Mouse (Mus musculus): ENCODE data around the gene Olfr435. TPM values are rescaled to one million over a fixed set of nuclear protein-coding genes. Genes with fewer than 3 reads are reported as not detected.

Gene Olfr435
- total and polyA plus RNA-seq, 2 experiments from 2014 or later: not detected

DNA sequence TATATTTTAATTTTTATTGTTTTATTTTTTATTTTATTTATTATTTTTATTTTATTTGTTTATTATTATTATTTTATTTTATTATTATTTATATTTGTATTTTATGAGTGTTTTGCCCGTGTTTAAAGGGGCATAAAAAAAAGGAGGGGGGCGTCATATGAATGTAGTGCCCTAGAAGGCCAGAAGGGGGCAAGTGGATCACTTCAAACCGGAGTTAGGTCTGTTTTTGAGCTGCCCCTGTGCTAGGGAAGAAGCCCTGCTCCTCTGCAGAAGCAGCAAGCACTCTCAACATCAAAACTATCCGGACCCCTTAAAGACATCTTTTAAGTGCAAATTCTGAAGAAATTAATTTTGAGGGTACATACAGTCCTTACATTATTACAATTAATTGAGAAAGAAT, 45.1 kb downstream of the Olfr435 start:
- H3K9ac ChIP-seq (replicated peaks; ENCODE audit: low read depth, low read length): no peak overlapping the region
- no peaks in the 10 kb centered on the region for H3K36me3 ChIP-seq (replicated peaks; ENCODE audit: control insufficient read depth, insufficient read depth, low read length)
- ATAC-seq (ENCODE audit: insufficient read depth, low read depth) (no peak), DNase-seq (ENCODE audit: low spot score) (no peak)
- H3K27ac ChIP-seq (ENCODE audit: low read depth): no peak overlapping the region
- TF ChIP-seq CTCF (IDR thresholded peaks at IDR 0.05; ENCODE audit: low read depth) (peak; percentile 38), EP300 (IDR thresholded peaks at IDR 0.05; ENCODE audit: low read depth) (no peak)
- no peaks in the 10 kb centered on the region for H3K27me3 ChIP-seq (ENCODE audit: control insufficient read depth, insufficient read depth, low read length)
- H3K4me3 ChIP-seq (ENCODE audit: low read depth, low read length): no peak overlapping the region
- H3K9me3 ChIP-seq (replicated peaks; ENCODE audit: control insufficient read depth, low read length): no peaks in the 10 kb centered on the region
- no peak overlapping the region for H3K4me2 ChIP-seq (ENCODE audit: low read depth, low read length)
- WGBS: 10% methylated on average over 4 of the region's 4 CpGs
- no peaks in the 10 kb centered on the region for H3K4me1 ChIP-seq (ENCODE audit: control insufficient read depth, insufficient read depth)

DNA sequence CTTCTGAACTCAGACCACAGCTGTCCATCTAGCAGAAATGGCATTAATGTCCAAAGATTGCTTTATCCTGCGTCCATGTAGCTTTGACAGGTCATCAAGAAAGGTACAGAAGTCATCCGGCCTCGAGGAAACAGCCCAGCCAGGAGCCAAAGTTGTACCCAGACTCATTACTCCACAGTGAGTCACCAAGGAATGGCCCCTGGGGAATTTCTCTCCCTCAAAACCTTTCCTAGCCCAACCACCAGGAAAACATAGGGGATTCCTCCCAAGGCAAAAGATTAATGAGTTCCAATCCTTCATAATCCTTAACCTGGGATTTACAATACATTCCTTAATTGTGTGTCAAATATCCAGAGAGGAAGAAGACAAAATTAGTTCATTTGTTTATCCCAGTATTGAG, 50.5 kb downstream of the Olfr435 start:
- TF ChIP-seq CTCF (IDR thresholded peaks at IDR 0.05; ENCODE audit: low read depth) (no peak), EP300 (IDR thresholded peaks at IDR 0.05; ENCODE audit: low read depth) (no peak)
- H3K4me2 ChIP-seq (ENCODE audit: low read depth, low read length): no peak overlapping the region
- no peaks in the 10 kb centered on the region for H3K27me3 ChIP-seq (ENCODE audit: control insufficient read depth, insufficient read depth, low read length)
- H3K36me3 ChIP-seq (replicated peaks; ENCODE audit: control insufficient read depth, insufficient read depth, low read length): no peaks in the 10 kb centered on the region
- H3K4me1 ChIP-seq (ENCODE audit: control insufficient read depth, insufficient read depth): no peaks in the 10 kb centered on the region
- DNase-seq (ENCODE audit: low spot score): no peak
- H3K4me3 ChIP-seq (ENCODE audit: low read depth, low read length): no peak overlapping the region
- no peak overlapping the region for H3K27ac ChIP-seq (ENCODE audit: low read depth)
- no peaks in the 10 kb centered on the region for H3K9me3 ChIP-seq (replicated peaks; ENCODE audit: control insufficient read depth, low read length)
- H3K9ac ChIP-seq (replicated peaks; ENCODE audit: low read depth, low read length): no peak overlapping the region
- no peak for ATAC-seq (ENCODE audit: insufficient read depth, low read depth)
- WGBS: 27% methylated on average over 3 of the region's 3 CpGs

DNA sequence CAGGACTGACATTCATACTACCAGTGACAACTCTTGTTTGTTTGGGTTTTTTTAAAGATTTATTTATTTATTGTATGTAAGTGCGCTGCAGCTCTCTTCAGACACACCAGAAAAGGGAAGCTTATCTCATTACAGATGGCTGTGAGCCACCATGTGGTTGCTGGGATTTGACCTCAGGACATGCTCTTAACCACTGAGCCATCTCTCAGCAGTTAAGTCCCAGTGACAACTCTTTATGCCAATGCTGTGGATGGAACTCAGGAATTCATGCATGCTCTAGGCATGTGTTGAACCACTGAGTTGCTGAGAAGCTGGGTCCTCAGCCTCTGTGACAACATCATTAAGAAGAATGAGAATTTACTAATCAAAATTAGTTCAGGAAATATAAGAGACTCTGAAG, 56.0 kb downstream of the Olfr435 start:
- ATAC-seq (ENCODE audit: insufficient read depth, low read depth): no peak
- 45% methylated on average over 1 of the region's 1 CpGs for WGBS
- TF ChIP-seq CTCF (IDR thresholded peaks at IDR 0.05; ENCODE audit: low read depth): no peak
- TF ChIP-seq EP300 (IDR thresholded peaks at IDR 0.05; ENCODE audit: low read depth): no peak

More for the DNA sequence above, 56.0 kb downstream of the Olfr435 start:
- no peak for DNase-seq (ENCODE audit: low spot score)
- Histone ChIP-seq H3K27ac (ENCODE audit: low read depth) (no peak overlapping the region), H3K36me3 (replicated peaks; ENCODE audit: control insufficient read depth, insufficient read depth, low read length) (no peaks in the 10 kb centered on the region), H3K4me1 (ENCODE audit: control insufficient read depth, insufficient read depth) (no peaks in the 10 kb centered on the region), H3K4me2 (ENCODE audit: low read depth, low read length) (no peak overlapping the region), H3K9me3 (replicated peaks; ENCODE audit: control insufficient read depth, low read length) (no peaks in the 10 kb centered on the region), H3K4me3 (ENCODE audit: low read depth, low read length) (no peak overlapping the region), H3K27me3 (ENCODE audit: control insufficient read depth, insufficient read depth, low read length) (no peaks in the 10 kb centered on the region), H3K9ac (replicated peaks; ENCODE audit: low read depth, low read length) (no peak overlapping the region)

Other genes with a start within 250 kb of the Olfr435 start
- not detected in 2 replicates for gene Olfr444, start 248.1 kb upstream of the Olfr435 start, total RNA-seq (2014; rRNA removed; ENCODE audit: low replicate concordance)
- gene Olfr444, start 248.1 kb upstream of the Olfr435 start, polyA plus RNA-seq (2015; fragmentation: Nextera tagmentation; extraction: Ambion mirVana): not detected in 2 replicates
- not detected in 2 replicates for gene Olfr441, start 90.8 kb upstream of the Olfr435 start, total RNA-seq (2014; rRNA removed; ENCODE audit: low replicate concordance)
- gene Olfr441, start 90.8 kb upstream of the Olfr435 start, polyA plus RNA-seq (2015; fragmentation: Nextera tagmentation; extraction: Ambion mirVana): not detected in 2 replicates
- gene Olfr237-ps1, start 50.6 kb upstream of the Olfr435 start, total RNA-seq (2014; rRNA removed; ENCODE audit: low replicate concordance): not detected in 2 replicates
- gene Olfr237-ps1, start 50.6 kb upstream of the Olfr435 start, polyA plus RNA-seq (2015; fragmentation: Nextera tagmentation; extraction: Ambion mirVana): not detected in 2 replicates
- gene Olfr437, start 33.9 kb upstream of the Olfr435 start, total RNA-seq (2014; rRNA removed; ENCODE audit: low replicate concordance): not detected in 2 replicates
- not detected in 2 replicates for gene Olfr437, start 33.9 kb upstream of the Olfr435 start, polyA plus RNA-seq (2015; fragmentation: Nextera tagmentation; extraction: Ambion mirVana)
- gene Olfr13, start 25.0 kb upstream of the Olfr435 start, total RNA-seq (2014; rRNA removed; ENCODE audit: low replicate concordance): not detected in 2 replicates
- not detected in 2 replicates for gene Olfr13, start 25.0 kb upstream of the Olfr435 start, polyA plus RNA-seq (2015; fragmentation: Nextera tagmentation; extraction: Ambion mirVana)
- gene Olfr434, start 15.9 kb downstream of the Olfr435 start, total RNA-seq (2014; rRNA removed; ENCODE audit: low replicate concordance): not detected in 2 replicates
- not detected in 2 replicates for gene Olfr434, start 15.9 kb downstream of the Olfr435 start, polyA plus RNA-seq (2015; fragmentation: Nextera tagmentation; extraction: Ambion mirVana)
- not detected in 2 replicates for gene Olfr47, start 34.4 kb downstream of the Olfr435 start, total RNA-seq (2014; rRNA removed; ENCODE audit: low replicate concordance)
- gene Olfr47, start 34.4 kb downstream of the Olfr435 start, polyA plus RNA-seq (2015; fragmentation: Nextera tagmentation; extraction: Ambion mirVana): not detected in 2 replicates
- gene Arhgef5, start 68.4 kb downstream of the Olfr435 start, total RNA-seq (2014; rRNA removed; ENCODE audit: low replicate concordance): 9.1 and 13.7 TPM in 2 replicates
- gene Arhgef5, start 68.4 kb downstream of the Olfr435 start, polyA plus RNA-seq (2015; fragmentation: Nextera tagmentation; extraction: Ambion mirVana): 3.6 and 5.1 TPM in 2 replicates
- gene Nobox, start 112.4 kb downstream of the Olfr435 start, total RNA-seq (2014; rRNA removed; ENCODE audit: low replicate concordance): not detected in 2 replicates
- not detected in 2 replicates for gene Nobox, start 112.4 kb downstream of the Olfr435 start, polyA plus RNA-seq (2015; fragmentation: Nextera tagmentation; extraction: Ambion mirVana)

Measured in heart, postnatal 0 days (tissue).